In genomic region chr4:44702011-44702527, GRCm38 (mm10) we compare ENCODE assay signal across 10 mouse cellular contexts. TPM values are rescaled to one million over a fixed set of nuclear protein-coding genes. Genes with fewer than 3 reads are reported as not detected.
A peak's percentile ranks its signal among the peaks of the same experiment; 100 is the strongest.
DNase-seq lines count a peak whose midpoint lies in the region; ATAC-seq and TF ChIP-seq lines count a peak whose summit lies in the region.
"Had no signal": no experiment of that assay in that cellular context is flagged by ENCODE, and none has a peak within 500 bp of the region (broad histone marks: within the 10 kb centered on the region; RNA-seq: fewer than 3 reads in every experiment).

No protein-coding gene starts in this region.

- H3K36me3 ChIP-seq in hindbrain, embryonic 10.5 days: no peaks in the 10 kb centered on the region
- H3K36me3 ChIP-seq in midbrain, postnatal 0 days (ENCODE audit: insufficient read depth, low read length): no peaks in the 10 kb centered on the region
- H3K36me3 ChIP-seq: G1E had no signal

- H3K9ac ChIP-seq in midbrain, postnatal 0 days (replicated peaks; ENCODE audit: low read length, poor library complexity, severe bottlenecking): no peak overlapping the region

- peak; percentile 23 for DNase-seq in kidney, adult 9 months
- no peak for DNase-seq in kidney, adult 11 months
- DNase-seq in brain, adult 2 months (ENCODE audit: low read depth, low spot score): peak; percentile 19
- DNase-seq in hindbrain, embryonic 10.5 days (ENCODE audit: low spot score): peak; percentile 58
- peak; percentile 56 for DNase-seq in midbrain, postnatal 0 days (ENCODE audit: low spot score)
- DNase-seq in adrenal gland, adult 8-10 months: no peak
- DNase-seq in thymus, adult 18-20 months: no peak
- DNase-seq in gastrocnemius, adult 8-10 months (ENCODE audit: low spot score in 2 of 2): no peak
- DNase-seq: heart, postnatal 14 days had no signal

- H3K27me3 ChIP-seq in hindbrain, embryonic 10.5 days (ENCODE audit: insufficient read depth, poor library complexity, severe bottlenecking): peaks cover 100% of the 10 kb centered on the region
- H3K27me3 ChIP-seq in midbrain, postnatal 0 days (ENCODE audit: insufficient read depth, low read length): peaks cover 86% of the 10 kb centered on the region

- under 1% methylated on average over 25 of the region's 25 CpGs for WGBS in hindbrain, embryonic 10.5 days
- under 1% methylated on average over 25 of the region's 25 CpGs for WGBS in midbrain, postnatal 0 days

- peak overlapping the region; percentile 88 for H3K27ac ChIP-seq in hindbrain, embryonic 10.5 days
- peak overlapping the region; percentile 12; the same call in 1 of the 2 replicates for H3K27ac ChIP-seq in midbrain, postnatal 0 days (ENCODE audit: low read depth, low read length)

- H3K4me3 ChIP-seq in hindbrain, embryonic 10.5 days: peak overlapping the region; percentile 61
- H3K4me3 ChIP-seq in midbrain, postnatal 0 days (ENCODE audit: low read depth, low read length): peak overlapping the region; percentile 38

- no peak for TF ChIP-seq CTCF in midbrain, postnatal 0 days (IDR thresholded peaks at IDR 0.05)

- H3K9me3 ChIP-seq in hindbrain, embryonic 10.5 days: no peaks in the 10 kb centered on the region
- H3K9me3 ChIP-seq in midbrain, postnatal 0 days (ENCODE audit: low read length): no peaks in the 10 kb centered on the region

- ATAC-seq in midbrain, postnatal 0 days (ENCODE audit: low FRiP score): no peak

- H3K4me1 ChIP-seq in hindbrain, embryonic 10.5 days (replicated peaks): peaks cover 68% of the 10 kb centered on the region
- H3K4me1 ChIP-seq in midbrain, postnatal 0 days (ENCODE audit: insufficient read depth, low read length): no peaks in the 10 kb centered on the region

- peak overlapping the region; percentile 51 for H3K4me2 ChIP-seq in midbrain, postnatal 0 days (ENCODE audit: low read depth, low read length, poor library complexity, severe bottlenecking)

RNA-seq across cellular contexts. Expression of gene Pax5, which starts 8.2 kb away (rescaled TPM):
- 4.4 and 4.9 TPM in 2 replicates for polyA plus RNA-seq in hindbrain, embryonic 10.5 days (2016; fragmentation: Nextera tagmentation; extraction: Ambion mirVana)
- 46.0 and 61.3 TPM in 2 replicates for total RNA-seq in midbrain, postnatal 0 days (2014; rRNA removed)
- 3.0 and 3.4 TPM in 2 replicates for polyA plus RNA-seq in midbrain, postnatal 0 days (2015; fragmentation: Nextera tagmentation; extraction: Ambion mirVana)
- total RNA-seq in adrenal gland, adult 8-10 months (2022): 1 to 10 TPM in 2 of 4 experiments, under 1 TPM in 2; 0.17 to 1.8 (median 0.79) TPM
- total RNA-seq in gastrocnemius, adult 8-10 months (2022): not detected
- polyA plus RNA-seq: G1E had no signal

RNA-seq across cellular contexts. Expression of gene Zcchc7, which starts 53.6 kb away (rescaled TPM):
- polyA plus RNA-seq in hindbrain, embryonic 10.5 days (2016; fragmentation: Nextera tagmentation; extraction: Ambion mirVana): 19.5 and 25.3 TPM in 2 replicates
- 17.3 and 23.5 TPM in 2 replicates for total RNA-seq in midbrain, postnatal 0 days (2014; rRNA removed)
- polyA plus RNA-seq in midbrain, postnatal 0 days (2015; fragmentation: Nextera tagmentation; extraction: Ambion mirVana): 25.5 and 34.5 TPM in 2 replicates
- 10 to 100 TPM; 37.4 to 78.7 (median 52.4) TPM for total RNA-seq in adrenal gland, adult 8-10 months (2022)
- 10 to 100 TPM; 11.7 to 16.9 (median 14.4) TPM for total RNA-seq in gastrocnemius, adult 8-10 months (2022)

Comparison
In these comparisons a context has a peak if more than half of its experiments do, and no peak if none do; other contexts are left out.
1. DNase-seq: peak in kidney, adult 9 months (single experiment), brain, adult 2 months (single experiment), hindbrain, embryonic 10.5 days (single experiment) and midbrain, postnatal 0 days (single experiment); none in kidney, adult 11 months (single experiment), adrenal gland, adult 8-10 months (single experiment), thymus, adult 18-20 months (0 of 2) and gastrocnemius, adult 8-10 months (0 of 2).
2. RNA of gene Pax5, which starts 8.2 kb away (total RNA-seq): 46.0 to 61.3 TPM in midbrain, postnatal 0 days; 0.17 to 1.8 TPM in adrenal gland, adult 8-10 months and not detected in gastrocnemius, adult 8-10 months; every median in the first group is over 10 times any median in the second.